Mouse (Mus musculus) frontal cortex, postnatal 10 days (tissue): ENCODE results near the gene Ftsj3.

ENCODE experiments used
- DNase-seq, 2 experiments: peaks; one replicate each; pipeline ENCODE4 v3.0.0; 2022; ENCODE audit warnings: low spot score in 2 of 2, mixed read lengths in 1 of 2

The Ftsj3 gene

DNA sequence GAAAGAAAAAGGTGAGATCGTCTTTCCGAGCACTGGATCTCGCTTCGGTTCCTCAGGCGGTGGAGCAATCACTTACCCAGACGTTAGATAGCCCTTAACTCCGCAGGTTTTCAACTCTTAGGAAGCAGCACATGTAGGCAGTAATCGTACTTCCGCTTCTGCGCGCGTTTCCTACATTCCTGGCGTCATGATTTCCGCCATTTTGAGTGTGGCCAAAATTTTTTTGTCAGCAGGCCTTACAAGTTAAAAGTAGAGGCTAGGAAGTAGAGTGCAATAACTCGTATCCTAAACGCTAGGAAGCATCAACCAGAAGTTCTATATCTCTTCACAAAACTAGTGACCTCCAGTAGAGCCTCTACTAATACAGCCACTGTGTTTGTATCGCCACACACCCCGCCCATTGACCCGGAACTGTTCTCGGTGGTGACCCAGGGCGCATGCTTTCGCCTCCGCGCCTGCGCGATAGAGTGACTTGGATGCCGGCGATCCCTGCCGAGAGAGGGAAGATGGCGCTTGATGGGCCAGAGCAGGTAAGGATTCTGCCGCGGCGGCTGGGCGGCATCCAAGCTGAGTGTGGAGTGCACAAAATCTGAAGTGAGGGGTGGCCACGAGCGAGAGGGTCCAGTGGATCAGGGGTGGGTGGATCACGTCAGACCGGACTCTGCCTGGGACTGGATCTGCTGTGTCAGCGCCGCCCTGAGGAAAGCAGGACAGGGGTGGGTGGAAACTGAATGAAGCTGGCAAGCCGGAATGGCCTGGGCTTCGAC, at the start of gene Ftsj3, which contains the start of gene Psmc5:
Gene Ftsj3 (minus strand): TSS at position 395 of the 767 bp plus-strand sequence.
Gene Psmc5 (plus strand): TSS at position 470 of the 767 bp plus-strand sequence.
- peak; percentile 94 to 97 for DNase-seq

DNA sequence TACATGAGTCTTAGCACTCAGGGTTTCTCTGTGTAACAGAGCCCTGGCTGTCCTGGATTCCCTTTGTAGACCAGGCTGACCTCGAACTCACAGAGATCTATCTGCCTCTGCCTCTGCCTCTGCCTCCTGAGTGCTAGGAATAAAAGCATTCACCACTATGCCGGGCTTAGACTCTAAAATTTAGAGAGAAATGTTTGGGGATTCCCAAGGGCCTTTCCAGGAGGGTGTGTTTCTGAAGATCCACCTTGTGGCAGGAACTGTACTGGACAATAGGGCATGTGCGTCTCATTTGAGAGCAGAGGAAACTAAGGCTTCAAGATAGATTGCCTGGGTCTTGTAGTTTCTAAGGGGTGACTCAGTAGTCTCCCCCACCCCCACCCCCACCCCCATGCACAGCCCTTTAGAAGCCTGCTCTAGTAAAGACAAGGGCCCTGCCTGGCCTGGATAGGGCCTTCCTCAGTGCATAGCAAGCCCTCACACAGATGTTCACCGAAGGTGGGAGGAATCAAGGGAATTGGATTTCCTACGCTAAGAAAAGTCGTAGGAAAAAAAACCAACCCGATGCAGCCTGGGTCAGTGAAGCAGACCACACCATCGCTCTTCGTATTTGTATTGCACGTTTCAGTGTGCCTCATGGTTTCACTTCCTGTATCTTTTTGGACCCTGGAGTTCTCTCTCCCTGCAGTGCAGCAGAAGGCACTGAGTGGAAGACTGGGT, 49.6 kb upstream of the Ftsj3 start:
- DNase-seq: no peak

- no peak for DNase-seq
Observed at GRCm38 (mm10) chr11:106302634-106303033, 46.8 kb upstream of the Ftsj3 start.

DNA sequence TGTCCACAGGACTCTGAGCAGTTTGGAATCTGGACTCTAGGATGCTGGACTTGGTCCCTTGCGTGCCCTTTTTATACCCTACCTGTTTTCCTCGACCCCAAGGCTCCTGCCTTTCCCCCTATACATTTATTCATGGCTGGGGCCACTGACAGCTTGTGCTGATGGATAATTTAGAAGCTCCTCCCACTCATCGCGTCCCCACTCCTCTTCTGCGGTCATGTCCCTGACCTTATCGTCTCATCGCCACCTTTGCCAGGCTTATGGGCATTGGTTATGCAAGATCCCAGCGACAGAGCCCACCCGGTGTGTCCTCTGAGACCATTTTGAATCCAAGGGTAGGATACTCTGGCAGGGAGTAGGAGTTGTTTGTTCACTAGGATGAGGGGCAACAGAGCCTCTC, 45.9 kb upstream of the Ftsj3 start, which contains the start of gene Gh:
Gene Gh (minus strand): TSS at position 101 of the 400 bp plus-strand sequence.
- no peak for DNase-seq

DNA sequence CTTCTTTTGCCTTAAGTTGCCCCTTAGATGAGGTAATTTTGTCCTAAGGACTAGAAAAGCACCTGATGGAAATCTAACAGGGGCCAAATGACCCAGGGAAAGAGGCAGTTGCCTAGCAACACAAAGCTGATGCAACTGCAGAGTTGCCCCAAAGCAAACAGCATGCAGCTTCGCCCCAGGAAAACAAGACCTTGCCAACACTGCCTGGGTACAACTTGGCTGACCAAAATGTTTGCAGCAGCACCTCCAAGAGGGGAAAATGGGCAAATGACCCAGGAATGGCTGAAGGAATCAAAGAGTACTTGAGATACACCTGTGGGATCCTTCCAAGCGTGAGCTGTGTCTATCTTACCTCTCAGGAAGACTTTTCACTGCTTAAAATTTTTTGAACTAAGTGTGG, 36.0 kb upstream of the Ftsj3 start:
- no peak for DNase-seq

DNA sequence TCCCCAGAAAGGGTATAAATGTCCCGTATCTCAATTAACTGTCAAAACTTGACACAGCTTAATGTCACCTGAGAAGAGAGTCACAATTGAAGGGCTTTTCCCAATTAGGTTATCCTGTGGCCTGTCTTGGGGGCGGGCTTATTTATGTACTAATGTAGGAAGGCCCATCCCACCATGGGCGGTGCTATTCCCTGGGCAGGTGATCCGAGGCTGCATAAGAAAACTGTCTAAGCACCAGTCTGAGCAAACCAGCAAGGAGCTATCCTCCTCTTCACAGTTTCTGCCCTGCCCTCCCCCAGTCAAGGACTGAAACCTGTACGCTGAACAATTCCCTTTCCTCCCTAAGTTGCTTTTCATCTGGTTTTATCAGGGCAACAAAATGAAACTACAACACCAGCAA, 34.5 kb upstream of the Ftsj3 start:
- no peak for DNase-seq

DNA sequence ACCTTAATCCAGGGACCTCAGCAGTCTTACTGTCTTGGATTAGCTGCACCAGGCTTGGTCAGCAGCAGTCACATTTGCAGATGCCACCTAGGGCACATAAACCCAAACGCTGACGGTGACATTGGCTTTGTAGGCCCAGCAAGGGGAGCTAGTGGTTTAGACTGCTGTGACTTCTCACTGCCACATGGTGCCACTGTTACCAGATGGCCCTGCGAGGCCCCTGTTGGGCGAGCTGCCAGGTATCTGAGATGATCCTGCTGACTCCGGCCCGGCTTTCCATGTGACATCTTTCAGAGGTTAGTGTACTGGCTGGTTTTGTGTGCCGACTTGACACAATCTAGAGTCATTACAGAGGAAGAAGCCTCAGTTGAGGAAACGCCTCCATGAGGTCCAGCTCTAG, 33.5 kb upstream of the Ftsj3 start:
- no peak for DNase-seq

DNA sequence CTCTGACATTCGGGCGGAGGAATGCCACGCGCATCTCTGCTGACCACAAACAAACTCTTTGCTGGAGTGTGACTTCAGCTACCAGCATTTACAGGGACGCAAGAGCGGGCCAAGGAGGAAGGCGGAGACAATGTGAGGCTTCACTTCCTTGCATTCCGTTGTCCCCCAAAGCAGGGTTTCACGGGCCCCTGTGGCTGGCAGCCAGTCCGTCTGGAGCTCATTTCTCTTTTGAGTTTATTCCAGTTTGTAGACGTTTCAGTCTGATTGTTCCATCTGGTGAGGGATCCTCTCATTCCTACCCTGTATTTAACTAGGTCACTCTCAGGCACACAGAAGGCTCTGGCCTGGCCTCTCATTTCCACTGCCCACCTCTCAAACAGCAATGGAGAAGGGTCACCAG, 31.1 kb upstream of the Ftsj3 start:
- no peak for DNase-seq

GRCm38 (mm10) chr11:106286206-106286605, 30.3 kb upstream of the Ftsj3 start:
- DNase-seq: no peak

DNA sequence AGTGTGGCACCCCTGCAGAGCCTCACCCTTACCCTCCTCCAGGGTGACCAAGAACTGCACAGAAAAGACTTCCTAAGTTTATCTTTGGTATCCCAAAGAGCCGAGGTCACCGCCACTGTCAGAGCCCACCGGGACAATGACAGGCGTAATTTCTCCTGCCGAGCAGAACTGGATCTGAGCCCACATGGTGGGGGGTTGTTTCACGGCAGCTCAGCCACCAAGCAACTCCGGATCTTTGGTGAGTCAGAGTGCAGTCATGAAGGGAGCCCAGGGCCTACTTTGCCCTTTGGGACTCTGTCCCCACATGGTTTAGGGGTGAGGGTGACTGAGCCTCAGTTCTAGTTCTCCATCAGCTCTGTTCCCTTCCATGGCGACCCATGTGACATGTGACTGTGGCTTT, 28.2 kb upstream of the Ftsj3 start:
- DNase-seq: no peak

DNA sequence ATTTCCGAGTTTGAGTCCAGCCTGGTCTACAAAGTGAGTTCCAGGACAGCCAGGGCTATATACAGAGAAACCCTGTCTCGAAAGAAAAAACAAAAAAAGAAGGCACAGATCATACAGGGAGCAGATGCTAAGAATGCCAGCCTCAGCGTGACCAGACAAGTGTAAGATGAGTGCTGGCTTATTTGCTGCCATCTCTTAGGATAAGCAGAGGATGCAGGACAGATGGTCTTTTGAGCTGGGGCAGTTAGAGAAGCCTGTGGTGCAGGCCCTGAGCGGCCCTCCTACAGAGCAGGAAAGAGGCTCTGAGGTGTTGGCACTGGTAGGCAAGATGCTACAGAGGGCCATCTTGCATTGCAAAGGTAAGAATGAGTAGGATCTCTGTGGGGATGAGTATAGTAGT, 27.5 kb upstream of the Ftsj3 start:
- DNase-seq: no peak

DNA sequence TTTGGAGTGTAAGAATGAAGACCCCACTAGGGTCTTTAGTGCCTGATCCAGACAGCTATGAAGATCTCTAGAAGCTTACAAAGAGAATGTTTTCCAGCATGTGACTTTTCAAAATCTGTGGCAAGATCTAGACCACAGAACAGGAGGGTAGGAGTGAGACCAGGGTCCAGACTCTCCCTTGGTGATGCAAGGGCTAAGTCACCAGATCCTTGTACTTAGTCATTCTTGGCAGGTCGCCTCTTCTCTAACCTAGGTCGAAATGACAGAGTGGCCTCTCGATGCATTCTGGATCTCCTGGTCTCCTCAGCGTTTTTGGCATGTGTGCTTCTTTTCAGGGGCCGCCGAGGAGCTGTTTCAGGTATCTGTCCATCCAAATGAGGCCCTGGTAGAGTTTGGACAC, 26.6 kb upstream of the Ftsj3 start:
- DNase-seq: no peak

DNA sequence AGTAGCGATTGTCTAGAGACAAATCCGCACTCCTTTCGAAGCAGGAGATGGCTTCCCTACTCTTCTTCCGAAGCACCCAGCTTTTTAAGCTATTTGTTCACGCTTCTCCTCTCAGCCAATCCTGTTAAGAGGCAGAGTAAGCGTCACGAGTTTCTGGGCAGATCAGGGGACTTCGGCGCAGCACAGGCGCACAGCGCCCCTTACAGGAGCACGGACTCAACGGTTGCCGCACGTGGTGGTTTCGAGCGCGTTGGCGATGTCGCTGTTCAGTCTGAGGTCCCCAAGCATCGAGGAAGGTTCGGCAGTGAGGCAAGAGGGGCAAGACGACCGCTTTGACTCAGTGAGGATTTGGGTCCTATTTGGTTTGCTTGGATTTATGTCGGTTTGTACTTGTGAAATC, 20.6 kb upstream of the Ftsj3 start, which contains the start of gene Tcam1:
Gene Tcam1 (plus strand): TSS at position 219 of the 400 bp plus-strand sequence.
- peak; percentile 80 to 92 for DNase-seq

DNA sequence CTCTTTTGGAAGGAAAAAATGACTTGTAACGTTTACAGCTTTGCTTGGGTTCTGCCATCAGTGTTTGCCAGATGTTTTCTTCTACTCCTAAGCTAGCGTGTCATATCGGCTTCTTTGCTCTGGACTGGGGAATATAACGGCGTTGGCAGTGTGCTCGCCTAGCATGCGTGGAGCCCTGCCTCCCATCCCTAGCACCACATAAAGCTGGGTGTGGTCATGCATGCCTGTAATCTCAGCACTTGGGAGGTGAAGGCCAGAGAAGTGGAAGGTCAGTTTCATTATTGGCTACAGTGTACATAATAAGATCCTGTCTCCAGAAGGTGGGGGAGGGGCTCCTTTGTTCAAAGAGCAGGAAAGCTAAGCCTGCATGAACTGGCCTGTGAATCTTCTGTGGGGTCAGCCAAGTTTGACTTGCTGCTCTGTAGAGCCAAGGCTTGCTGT, 19.1 kb upstream of the Ftsj3 start:
- DNase-seq: no peak

GRCm38 (mm10) chr11:106274374-106274773, 18.5 kb upstream of the Ftsj3 start:
- no peak for DNase-seq

DNA sequence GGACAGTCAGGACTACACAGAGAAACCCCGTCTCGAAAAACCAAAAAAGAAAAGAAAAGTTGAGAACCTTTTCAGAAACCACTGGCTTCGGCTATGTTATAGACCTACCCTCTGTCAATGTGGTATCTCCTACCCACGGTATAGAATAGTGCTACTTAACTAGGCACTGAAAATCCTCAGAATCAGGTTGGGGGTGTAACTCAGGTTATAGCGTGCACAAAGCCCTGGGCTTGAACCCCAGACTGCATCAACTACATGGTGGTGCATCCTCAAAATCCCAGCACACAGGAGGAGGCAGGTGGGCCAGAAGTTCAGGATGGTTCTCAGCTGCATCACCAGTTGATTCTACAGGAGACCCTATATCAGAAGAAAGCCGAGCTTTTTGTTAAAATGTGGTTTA, 17.9 kb upstream of the Ftsj3 start:
- DNase-seq: no peak

- DNase-seq: no peak
Observed at GRCm38 (mm10) chr11:106273311-106273684, 17.4 kb upstream of the Ftsj3 start.

- peak; percentile 99 for DNase-seq
Observed at GRCm38 (mm10) chr11:106272644-106273310, 16.9 kb upstream of the Ftsj3 start, which contains the start of gene Smarcd2. TSS of gene Smarcd2 (minus strand) at chr11:106272972.

DNA sequence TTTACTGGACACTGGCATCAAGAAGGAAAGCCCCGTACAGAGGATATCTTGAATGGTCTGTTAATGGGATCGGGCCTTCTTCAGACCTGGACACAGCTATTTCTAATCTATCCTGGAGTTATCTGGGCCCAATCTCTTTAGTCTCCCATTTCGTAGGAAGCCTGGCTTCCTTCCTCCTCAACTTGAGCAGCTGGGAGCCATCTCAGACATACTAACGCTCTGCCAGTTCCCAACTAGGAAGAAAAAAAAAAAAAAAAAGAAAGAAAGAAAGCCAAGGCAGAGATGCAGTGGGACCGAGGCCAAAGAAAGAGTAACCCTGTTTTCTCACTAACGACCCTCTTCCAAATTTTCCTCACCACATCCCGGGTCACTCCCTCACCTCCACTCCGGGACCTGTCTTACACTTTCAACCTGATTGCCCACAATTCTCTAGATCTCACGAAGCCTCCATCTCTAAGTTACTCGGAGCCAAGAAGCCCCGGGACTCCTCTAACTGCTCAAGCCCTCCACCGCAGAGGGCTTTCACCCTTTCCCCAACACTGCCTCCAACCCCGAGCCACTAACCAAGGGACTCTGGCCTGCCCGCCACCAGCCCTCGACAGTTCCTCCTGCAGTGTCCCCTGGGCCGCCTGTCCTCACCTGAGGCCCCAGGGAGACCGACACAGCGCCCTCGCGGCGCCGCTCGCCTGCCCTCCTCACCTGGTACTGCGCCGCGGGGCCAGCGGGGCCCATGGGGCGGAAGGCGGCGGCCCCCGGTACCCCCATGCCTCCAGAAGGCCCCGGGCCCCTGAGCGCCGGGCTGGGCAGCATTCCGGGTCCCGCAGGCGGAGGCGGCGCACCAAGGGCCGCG, 16.1 kb upstream of the Ftsj3 start:
- DNase-seq: no peak

GRCm38 (mm10) chr11:106271131-106271793, 15.4 kb upstream of the Ftsj3 start:
- DNase-seq: no peak

- no peak for DNase-seq
Observed at GRCm38 (mm10) chr11:106269060-106269431, 13.2 kb upstream of the Ftsj3 start.
